Mouse (Mus musculus): ENCODE results near the gene Prkar2b.

DNA sequence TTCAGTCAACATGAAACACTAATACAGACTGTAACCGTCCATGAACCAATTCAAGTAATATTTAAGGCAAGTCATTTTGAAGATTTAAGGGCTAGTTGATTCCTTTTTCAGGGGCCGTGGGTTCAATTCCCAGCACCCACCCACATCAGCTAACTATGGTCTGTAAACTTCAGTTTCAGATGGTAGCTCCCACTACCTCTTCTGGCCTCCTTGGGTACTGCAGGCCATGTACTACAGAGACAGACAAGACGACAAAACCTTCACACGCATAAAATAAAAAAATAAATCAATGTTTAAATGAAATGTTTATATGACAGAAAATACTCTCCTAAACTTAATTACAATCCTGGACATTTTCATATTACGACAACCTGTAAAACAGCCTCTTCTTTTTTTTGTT, 113.6 kb downstream of the Prkar2b start:
- no peak for TF ChIP-seq POLR2A (IDR thresholded peaks at IDR 0.05; ENCODE audit: insufficient read length, low read depth)
- TF ChIP-seq E2F4 (IDR thresholded peaks at IDR 0.05; ENCODE audit: insufficient read depth): no peak
- TF ChIP-seq USF1 (IDR thresholded peaks at IDR 0.05; ENCODE audit: low read depth): no peak
- TF ChIP-seq MAX (IDR thresholded peaks at IDR 0.05; ENCODE audit: low read depth): no peak
- no peak for TF ChIP-seq MYOG (IDR thresholded peaks at IDR 0.05; ENCODE audit: control insufficient read depth in 1 of 3, insufficient read depth in 1 of 3, insufficient read length in 2 of 3, low read depth in 2 of 3)
- TF ChIP-seq TCF12 (IDR thresholded peaks at IDR 0.05; ENCODE audit: insufficient read depth, poor library complexity, severe bottlenecking): no peak
- no peak for TF ChIP-seq POLR2AphosphoS2 (IDR thresholded peaks at IDR 0.05; ENCODE audit: insufficient read length, low read depth)
- TF ChIP-seq MYOD1 (IDR thresholded peaks at IDR 0.05; ENCODE audit: control insufficient read depth in 1 of 3, insufficient read length in 2 of 3, low read depth in 2 of 3): no peak
- TF ChIP-seq REST (IDR thresholded peaks at IDR 0.05; ENCODE audit: insufficient read depth, insufficient read length): no peak
- no peak for TF ChIP-seq TCF3 (IDR thresholded peaks at IDR 0.05; ENCODE audit: insufficient read length, low read depth)
- no peak for TF ChIP-seq CEBPB (IDR thresholded peaks at IDR 0.05; ENCODE audit: insufficient read depth, poor library complexity, severe bottlenecking)
